Mouse (Mus musculus) C2C12 (cell line): ENCODE results near the gene Gm45837. TPM values are rescaled to one million over a fixed set of nuclear protein-coding genes. Genes with fewer than 3 reads are reported as not detected.

ENCODE experiments used
- H3K27me3 ChIP-seq: one replicate; pipeline ENCODE4 v1.6.1; 2011; ENCODE audit not compliant: control insufficient read depth, insufficient read depth, insufficient read length
- H3K36me3 ChIP-seq: one replicate; pipeline ENCODE4 v1.6.1; 2011; ENCODE audit not compliant: control insufficient read depth, insufficient read depth
- H3K4me3 ChIP-seq: one replicate; pipeline ENCODE4 v1.5.1; 2011; ENCODE audit warnings: mild to moderate bottlenecking, control low read depth; ENCODE audit not compliant: poor library complexity, insufficient read depth, severe bottlenecking
- H3K79me2 ChIP-seq: one replicate; pipeline ENCODE4 v1.6.1; 2011; ENCODE audit not compliant: control insufficient read depth, insufficient read depth
- H3K79me3 ChIP-seq: one replicate; pipeline ENCODE4 v1.6.1; 2011; ENCODE audit warnings: low read depth, control low read depth
- H3ac ChIP-seq: one replicate; pipeline ENCODE3; 2011; ENCODE audit warnings: low read depth; ENCODE audit not compliant: control insufficient read depth, insufficient read length
- CEBPB ChIP-seq: IDR thresholded peaks from one replicate; pipeline ENCODE4 v1.6.1; 2011; ENCODE audit warnings: low read depth, mild to moderate bottlenecking, control low read depth, moderate library complexity
- CTCF ChIP-seq: IDR thresholded peaks from one replicate; pipeline ENCODE4 v1.5.1; 2011; ENCODE audit not compliant: control insufficient read depth, insufficient read depth, insufficient read length
- FOSL1 ChIP-seq: IDR thresholded peaks from one replicate; pipeline ENCODE4 v1.8.0; 2011; ENCODE audit warnings: mild to moderate bottlenecking, low read length; ENCODE audit not compliant: poor library complexity, insufficient read depth, severe bottlenecking
- MAX ChIP-seq: IDR thresholded peaks from one replicate; pipeline ENCODE4 v1.6.1; 2011; ENCODE audit warnings: mild to moderate bottlenecking, control low read depth
- MYOD1 ChIP-seq: IDR thresholded peaks from one replicate; pipeline ENCODE4 v1.6.1; 2011; ENCODE audit warnings: low read depth; ENCODE audit not compliant: control insufficient read depth, insufficient read length
- MYOG ChIP-seq: IDR thresholded peaks from one replicate; pipeline ENCODE4 v1.6.1; 2011; ENCODE audit not compliant: control insufficient read depth, insufficient read length; ENCODE audit errors: extremely low read depth
- USF1 ChIP-seq: IDR thresholded peaks from one replicate; pipeline ENCODE4 v1.6.1; 2011; ENCODE audit warnings: low read depth, mild to moderate bottlenecking, control low read depth, moderate library complexity
- polyA plus RNA-seq: library from polyadenylated mRNA; unstranded; fragments of >200 nt; fragmentation: generic; extraction: Trizol; gene quantifications from one replicate; pipeline ENCODE4 v1.2.1, GENCODE M21; 2012; ENCODE audit warnings: missing spikeins

Gm45837 gene
- polyA plus RNA-seq, 1 experiment = not detected

DNA sequence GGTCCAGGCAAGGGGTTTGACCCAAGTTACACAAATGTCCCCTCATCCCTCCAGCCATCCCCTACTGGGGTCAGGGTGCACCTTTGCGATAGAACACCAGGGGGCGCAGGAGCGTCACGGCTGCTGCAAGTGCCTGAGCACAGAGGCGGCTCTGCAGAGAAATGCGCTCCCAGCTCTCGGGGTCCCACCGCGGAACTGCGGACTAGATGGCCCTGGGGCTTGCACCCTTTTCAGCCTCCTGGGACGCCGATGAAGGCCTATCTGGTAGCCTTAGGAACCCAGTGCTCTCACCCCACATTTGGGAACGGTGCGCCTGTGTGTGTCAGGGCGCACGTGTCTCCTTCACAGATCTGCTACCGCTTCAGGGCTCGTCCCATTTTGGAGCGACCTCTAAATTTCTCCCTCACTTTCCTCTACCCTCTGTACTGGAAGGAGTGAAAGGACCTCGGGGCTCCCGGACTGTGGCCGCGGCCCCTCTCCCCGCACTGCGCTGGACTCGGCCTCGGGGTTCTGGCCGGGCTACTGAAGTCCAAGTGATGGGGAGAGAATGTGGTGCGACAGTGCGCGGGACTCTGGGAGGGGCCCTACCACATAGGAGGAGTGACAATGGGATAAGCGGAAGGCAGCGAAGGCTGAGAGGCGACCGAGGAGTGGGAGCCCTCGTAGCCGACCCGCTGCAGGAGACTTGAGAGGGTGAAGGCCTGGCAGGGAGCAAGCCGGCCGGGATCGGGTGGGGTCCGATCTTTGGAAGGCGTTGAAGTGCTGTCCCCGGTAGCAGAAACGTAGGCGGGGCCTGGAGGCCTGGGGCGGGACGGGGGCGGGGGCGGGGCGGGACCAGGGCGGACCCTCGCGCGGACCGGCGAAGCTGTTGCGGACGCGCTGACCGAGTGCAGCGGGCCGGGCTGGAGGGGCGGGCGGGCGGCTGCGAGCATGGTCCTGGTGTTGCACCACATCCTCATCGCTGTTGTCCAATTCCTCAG is 40.0 kb downstream of the Gm45837 start:
- TF ChIP-seq CTCF (peak; percentile 94), MAX (no peak)
- H3ac ChIP-seq = peak overlapping the region; percentile 68
- no peaks in the 10 kb centered on the region for H3K79me3 ChIP-seq
- H3K4me3 ChIP-seq = peak overlapping the region; percentile 29
- H3K79me2 ChIP-seq = no peaks in the 10 kb centered on the region
- H3K36me3 ChIP-seq = no peaks in the 10 kb centered on the region
- peaks cover 6% of the 10 kb centered on the region for H3K27me3 ChIP-seq

DNA sequence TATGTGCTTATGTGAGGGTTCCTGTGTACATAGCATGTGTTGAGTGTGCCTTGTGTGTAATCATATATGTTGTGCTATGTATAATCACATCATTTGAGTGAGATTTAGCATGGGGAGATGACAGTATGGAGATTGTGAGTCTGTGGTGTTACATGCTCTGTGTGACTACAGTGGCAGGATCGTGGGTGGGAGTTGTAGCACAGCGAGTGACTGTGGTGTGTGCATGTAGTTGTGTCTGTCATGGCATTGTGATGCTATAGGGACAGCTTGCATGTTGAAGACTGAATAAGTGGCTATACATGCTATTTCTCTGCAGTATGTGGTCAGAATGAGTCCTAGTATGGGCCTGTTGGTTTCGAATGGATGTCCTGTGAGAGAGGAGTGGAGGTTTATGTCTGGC is 42.0 kb downstream of the Gm45837 start:
- H3ac ChIP-seq = no peak overlapping the region
- H3K4me3 ChIP-seq = no peak overlapping the region
- no peaks in the 10 kb centered on the region for H3K79me2 ChIP-seq
- H3K36me3 ChIP-seq = no peaks in the 10 kb centered on the region
- no peaks in the 10 kb centered on the region for H3K79me3 ChIP-seq
- peaks cover 11% of the 10 kb centered on the region for H3K27me3 ChIP-seq
- no peak for TF ChIP-seq MYOG
- no peak for TF ChIP-seq CTCF
- TF ChIP-seq CEBPB = no peak
- no peak for TF ChIP-seq MYOD1

DNA sequence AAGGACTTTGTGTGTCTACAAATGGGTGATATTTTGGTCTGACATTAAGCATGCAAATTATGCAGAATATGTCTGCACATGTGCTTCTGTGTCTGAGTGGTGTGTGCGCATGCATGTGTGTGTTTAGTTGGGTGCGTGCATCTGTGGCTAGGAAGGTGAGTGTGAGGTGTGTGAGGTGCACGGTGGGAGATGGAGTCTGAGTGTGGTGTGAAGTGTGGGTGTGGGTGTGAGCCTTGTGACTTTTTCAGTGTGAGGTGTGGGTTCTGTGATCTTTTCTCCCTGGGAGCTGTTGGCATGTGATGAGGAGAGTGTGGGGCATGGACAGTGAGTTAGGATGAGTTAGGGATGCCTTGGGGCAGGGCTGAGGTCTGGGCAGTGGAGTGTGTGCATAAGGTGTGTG is 42.6 kb downstream of the Gm45837 start:
- Histone ChIP-seq H3K36me3 (no peaks in the 10 kb centered on the region), H3K4me3 (no peak overlapping the region), H3K79me3 (no peaks in the 10 kb centered on the region), H3ac (no peak overlapping the region), H3K79me2 (no peaks in the 10 kb centered on the region), H3K27me3 (peaks cover 14% of the 10 kb centered on the region)
- TF ChIP-seq USF1 (no peak), MAX (no peak), MYOG (no peak), FOSL1 (no peak), CTCF (no peak), MYOD1 (no peak), CEBPB (no peak)

DNA sequence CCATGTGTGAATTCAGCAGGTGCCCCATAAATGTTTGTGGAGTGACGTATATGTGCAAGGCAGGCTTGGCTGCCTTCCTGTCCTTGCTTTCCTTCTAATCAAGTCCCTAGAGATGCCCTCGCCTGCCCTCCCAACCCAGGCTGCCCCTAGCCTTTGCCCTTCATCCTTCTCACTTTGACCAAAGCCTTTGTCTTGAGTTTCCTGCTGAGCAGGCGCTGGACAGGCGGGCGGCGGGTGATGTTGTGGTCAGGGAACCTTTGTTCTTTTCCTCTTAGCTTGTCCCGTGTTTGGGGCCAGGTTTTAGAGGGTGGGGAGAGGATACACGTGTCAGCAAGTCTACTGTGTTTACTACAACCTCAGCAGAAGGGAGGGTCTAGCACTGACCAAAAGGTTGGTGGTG is 43.0 kb downstream of the Gm45837 start:
- Histone ChIP-seq H3K79me3 (no peaks in the 10 kb centered on the region), H3K36me3 (no peaks in the 10 kb centered on the region), H3ac (no peak overlapping the region), H3K79me2 (no peaks in the 10 kb centered on the region), H3K4me3 (no peak overlapping the region), H3K27me3 (peaks cover 18% of the 10 kb centered on the region)
- TF ChIP-seq MYOD1 (no peak), USF1 (no peak), MAX (no peak), MYOG (no peak), CEBPB (no peak), FOSL1 (no peak), CTCF (no peak)

DNA sequence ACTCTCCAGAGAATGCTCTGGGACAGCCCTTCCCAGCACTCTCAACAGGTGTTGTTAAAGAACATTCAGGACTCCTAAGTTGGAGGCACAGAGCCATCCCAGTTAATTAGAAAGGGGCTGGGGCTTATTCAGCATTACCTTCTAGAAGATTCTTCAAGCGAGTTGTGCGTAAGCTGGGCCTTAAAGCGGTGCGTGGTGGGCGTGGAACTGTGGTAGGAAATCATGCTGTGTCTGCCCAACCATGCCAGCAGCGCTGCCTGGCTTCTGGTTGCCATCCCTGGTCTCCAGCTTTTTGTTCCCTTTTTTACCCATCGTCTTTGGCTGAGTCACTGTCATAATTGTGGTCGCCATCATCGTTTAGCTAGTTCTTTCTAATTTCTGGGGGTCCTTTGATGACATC is 43.8 kb downstream of the Gm45837 start:
- Histone ChIP-seq H3K36me3 (no peaks in the 10 kb centered on the region), H3K79me2 (no peaks in the 10 kb centered on the region), H3K27me3 (peaks cover 18% of the 10 kb centered on the region), H3K4me3 (no peak overlapping the region), H3K79me3 (no peaks in the 10 kb centered on the region), H3ac (no peak overlapping the region)
- TF ChIP-seq CTCF (no peak), USF1 (no peak), MYOD1 (no peak), MYOG (no peak), CEBPB (no peak), FOSL1 (no peak), MAX (no peak)

DNA sequence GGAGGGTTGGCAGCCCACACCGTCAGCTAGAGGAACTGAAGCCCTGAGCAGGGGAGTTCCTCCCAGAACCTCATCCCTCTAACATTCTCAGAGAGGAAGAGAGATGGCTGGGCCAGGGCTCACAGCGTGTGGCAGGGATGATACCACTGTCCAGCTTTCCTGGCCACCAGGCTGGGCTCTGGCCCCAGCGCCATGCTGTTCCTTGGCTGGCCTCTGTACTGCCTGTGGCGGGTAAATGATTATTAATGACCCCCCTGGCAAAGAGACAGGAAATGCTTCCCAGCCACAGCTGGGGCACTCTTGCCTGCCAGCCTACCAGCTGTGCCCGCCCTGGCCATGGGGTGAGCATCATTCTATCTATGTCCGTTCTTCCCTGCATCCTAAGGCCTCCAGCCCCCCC is 44.5 kb downstream of the Gm45837 start:
- no peak overlapping the region for H3ac ChIP-seq
- no peaks in the 10 kb centered on the region for H3K79me3 ChIP-seq
- no peak for TF ChIP-seq MYOD1
- TF ChIP-seq MAX = no peak
- no peak for TF ChIP-seq MYOG
- no peak for TF ChIP-seq USF1
- TF ChIP-seq FOSL1 = no peak
- no peak for TF ChIP-seq CTCF
- no peak for TF ChIP-seq CEBPB
- H3K36me3 ChIP-seq = no peaks in the 10 kb centered on the region
- no peaks in the 10 kb centered on the region for H3K79me2 ChIP-seq
- no peak overlapping the region for H3K4me3 ChIP-seq
- peaks cover 18% of the 10 kb centered on the region for H3K27me3 ChIP-seq
